Mouse (Mus musculus) hindbrain, embryonic 14.5 days (tissue): Measurements from ENCODE around the gene Adgre5. TPM values are rescaled to one million over a fixed set of nuclear protein-coding genes. Genes with fewer than 3 reads are reported as not detected.

Experiments
- ATAC-seq: fragments of 200-750 bp; cut with Nextera tagmentation; 2 replicates; pipeline ENCODE4 v1.8.0; 2017; ENCODE audit warnings: moderate number of reproducible peaks, mild to moderate bottlenecking, moderate TSS enrichment, moderate library complexity; ENCODE audit not compliant: low FRiP score
- DNase-seq: peaks from one replicate; pipeline ENCODE4 v3.0.0-alpha.2; 2015; ENCODE audit warnings: low spot score
- H3K27ac ChIP-seq: fragments of 300-500 bp; sonication (generic); 2 replicates; pipeline ENCODE4 v1.5.1; 2014; ENCODE audit warnings: mild to moderate bottlenecking, moderate library complexity
- H3K27me3 ChIP-seq: fragments of 300-500 bp; sonication (generic); 2 replicates; pipeline ENCODE4 v1.6.1; 2014; ENCODE audit warnings: mild to moderate bottlenecking, low read length, mixed read lengths; ENCODE audit not compliant: control insufficient read depth, insufficient read depth
- H3K36me3 ChIP-seq: fragments of 300-500 bp; sonication (generic); replicated peaks from 2 replicates; pipeline ENCODE4 v1.6.1; 2014; ENCODE audit not compliant: control insufficient read depth, insufficient read depth
- H3K4me1 ChIP-seq: fragments of 300-500 bp; sonication (generic); replicated peaks from 2 replicates; pipeline ENCODE4 v1.6.1; 2014; ENCODE audit warnings: antibody characterized with exemption, low read length, mixed read lengths; ENCODE audit not compliant: control insufficient read depth, insufficient read depth
- H3K4me2 ChIP-seq: fragments of 300-500 bp; sonication (generic); replicated peaks from 2 replicates; pipeline ENCODE4 v1.6.1; 2014; ENCODE audit warnings: mild to moderate bottlenecking, moderate library complexity
- H3K4me3 ChIP-seq: fragments of 300-500 bp; sonication (generic); replicated peaks from 2 replicates; pipeline ENCODE4 v1.5.1; 2014; ENCODE audit warnings: mild to moderate bottlenecking, low read length
- H3K9ac ChIP-seq: fragments of 300-500 bp; sonication (generic); 2 replicates; pipeline ENCODE4 v1.6.1; 2014
- H3K9me3 ChIP-seq: fragments of 300-500 bp; sonication (generic); 2 replicates; pipeline ENCODE4 v1.6.1; 2016; ENCODE audit warnings: low read length; ENCODE audit not compliant: control insufficient read depth
- WGBS: fragments of 180-500 bp; shearing (Covaris S2); extraction: QIAGEN DNeasy Blood & Tissue Kit; methylation state at CpG from one replicate; pipeline ENCODE4 v1.1.7; 2014; 5-methylcytosine and 5-hydroxymethylcytosine counted together
- polyA plus RNA-seq: library from polyadenylated mRNA; unstranded; fragments of >200 nt; fragmentation: Nextera tagmentation; extraction: Ambion mirVana; gene quantifications from 2 replicates; pipeline ENCODE4 v1.2.1, GENCODE M21; 2014

The Adgre5 gene
- polyA plus RNA-seq, 1 experiment from 2014 or later = 13.5 TPM

- H3K4me3 ChIP-seq = peak overlapping the region; percentile 96
- H3K4me1 ChIP-seq = peaks cover 27% of the 10 kb centered on the region
- H3K27me3 ChIP-seq = no peaks in the 10 kb centered on the region
- peak overlapping the region; percentile 93 for H3K4me2 ChIP-seq
- WGBS = 44% methylated on average over 9 of the region's 9 CpGs
- peak overlapping the region; percentile 97 for H3K9ac ChIP-seq
- H3K27ac ChIP-seq = peak overlapping the region; percentile 63
- H3K36me3 ChIP-seq = no peaks in the 10 kb centered on the region
- ATAC-seq (no peak), DNase-seq (no peak)
- H3K9me3 ChIP-seq = no peaks in the 10 kb centered on the region
These were observed 41.6 kb downstream of the Adgre5 start for GRCm38 (mm10) chr8:83699566-83699965.

DNA sequence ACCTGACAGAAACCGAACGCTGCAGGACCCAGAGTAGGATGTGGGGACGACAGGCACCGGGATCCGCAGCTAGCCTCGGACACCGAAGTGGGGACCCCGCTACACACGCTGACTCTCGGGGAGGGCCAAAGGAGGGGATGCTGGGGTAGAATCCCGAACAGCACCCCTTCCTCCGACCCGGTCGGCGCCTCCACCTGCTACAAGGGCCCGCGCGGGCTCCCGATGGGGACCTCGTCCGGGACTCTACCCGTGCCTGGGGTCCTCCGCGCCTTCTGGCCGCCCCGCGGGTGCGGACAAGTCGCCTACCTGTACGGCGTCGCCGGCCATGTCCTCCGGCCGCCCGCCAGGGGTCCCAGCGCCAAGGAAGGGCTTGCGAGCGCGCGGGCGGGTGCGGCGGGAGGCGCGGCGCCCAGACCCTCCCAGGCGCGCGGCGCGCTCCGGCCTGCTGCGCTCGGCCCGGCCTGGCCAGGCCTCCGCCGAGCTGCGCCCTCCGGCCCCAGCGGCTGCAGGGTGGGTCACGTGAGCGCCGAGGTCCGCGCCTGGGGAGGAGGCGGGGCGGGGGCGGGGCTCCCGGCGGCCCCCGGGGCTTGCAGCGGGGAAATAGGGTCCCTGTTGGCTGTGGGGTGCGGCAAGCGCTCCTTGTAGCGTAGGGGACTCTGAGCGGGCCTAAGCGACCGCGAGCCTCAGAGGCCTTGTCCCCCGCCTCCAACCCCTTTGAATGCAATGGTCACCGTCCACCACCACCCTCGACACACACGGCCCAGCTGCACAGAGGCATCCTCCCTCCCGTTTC is 42.3 kb downstream of the Adgre5 start, which contains the start of gene Pkn1:
Pkn1 (minus strand) TSS at position 519 of the 793 bp plus-strand sequence.
- Histone ChIP-seq H3K4me1 (peaks cover 27% of the 10 kb centered on the region), H3K36me3 (no peaks in the 10 kb centered on the region), H3K27ac (peak within 1 kb of the TSS; percentile 63), H3K9me3 (no peaks in the 10 kb centered on the region), H3K27me3 (no peaks in the 10 kb centered on the region), H3K9ac (peak within 1 kb of the TSS; percentile 97), H3K4me3 (peak within 1 kb of the TSS; percentile 96), H3K4me2 (peak within 1 kb of the TSS; percentile 93)
- peak; percentile 68 for DNase-seq
- ATAC-seq = peak; percentile 89
- under 1% methylated on average over 69 of the region's 85 CpGs for WGBS

DNA sequence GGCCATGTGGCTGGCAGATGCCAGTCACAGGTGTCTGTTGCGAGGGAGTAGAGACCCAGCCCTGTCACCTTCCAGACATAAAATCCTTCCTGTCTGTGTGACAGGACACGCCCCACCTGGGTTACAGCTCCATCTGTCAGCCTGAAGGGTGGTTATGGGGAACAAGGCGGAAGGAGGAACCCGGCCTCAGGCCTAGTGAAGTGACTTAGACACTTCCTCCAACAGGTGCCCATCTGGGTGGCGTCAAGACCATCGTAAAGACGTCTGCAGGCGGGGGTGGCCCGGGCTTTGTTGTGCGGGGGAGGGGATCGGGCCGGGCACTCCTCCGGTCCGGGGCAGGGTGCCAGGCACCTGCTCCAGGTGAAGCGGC is 42.9 kb downstream of the Adgre5 start:
- Histone ChIP-seq H3K9ac (peak overlapping the region; percentile 97), H3K27me3 (no peaks in the 10 kb centered on the region), H3K36me3 (no peaks in the 10 kb centered on the region), H3K4me3 (peak overlapping the region; percentile 96), H3K27ac (peak overlapping the region; percentile 63), H3K4me2 (peak overlapping the region; percentile 93), H3K4me1 (peaks cover 27% of the 10 kb centered on the region), H3K9me3 (no peaks in the 10 kb centered on the region)
- 3% methylated on average over 15 of the region's 15 CpGs for WGBS
- DNase-seq = peak; percentile 30
- ATAC-seq = peak; percentile 36

DNA sequence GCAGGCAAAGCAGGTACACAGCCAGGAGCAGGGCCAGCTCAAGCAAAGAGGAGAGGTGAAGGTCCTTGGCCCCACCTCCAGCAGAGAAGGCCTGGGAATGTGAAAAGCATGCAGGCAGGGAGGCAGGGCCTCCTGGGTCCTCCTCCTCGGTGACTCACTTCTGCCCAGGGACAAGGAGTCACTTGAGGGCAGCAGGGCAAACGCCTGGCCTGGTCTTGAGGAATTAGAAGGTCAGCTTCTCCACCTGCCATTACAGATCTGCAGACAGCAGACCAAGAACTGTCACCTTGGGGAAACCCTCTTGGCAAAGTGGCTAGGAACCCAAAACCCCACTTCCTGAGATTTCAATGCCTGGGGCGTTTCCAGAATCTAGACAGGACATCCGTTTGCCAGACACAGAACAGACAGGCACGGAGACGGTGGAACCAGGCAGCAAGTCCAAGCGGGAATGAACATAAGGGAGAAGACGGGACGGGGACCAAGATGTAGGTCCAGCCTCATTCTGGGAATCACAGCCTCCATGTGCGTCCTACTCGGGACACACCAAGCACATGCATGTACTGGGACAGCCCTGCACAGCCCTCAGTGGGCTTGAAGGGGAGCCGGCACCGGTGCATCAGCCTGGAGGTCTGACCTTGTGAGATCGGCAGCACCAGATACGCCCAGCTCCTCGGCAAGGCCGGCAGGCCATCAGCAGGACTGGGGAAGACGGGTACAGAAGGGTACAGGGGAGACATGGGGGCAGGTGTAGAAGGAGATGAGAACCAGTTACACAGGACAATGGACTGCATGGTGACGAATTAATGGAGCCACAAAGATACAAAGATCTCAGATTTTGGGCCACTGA is 43.5 kb downstream of the Adgre5 start:
- peaks cover 27% of the 10 kb centered on the region for H3K4me1 ChIP-seq
- H3K9me3 ChIP-seq = no peaks in the 10 kb centered on the region
- H3K27ac ChIP-seq = no peak overlapping the region; the same call in 1 of the 2 replicates
- peak overlapping the region; percentile 97 for H3K9ac ChIP-seq
- H3K4me3 ChIP-seq = peak overlapping the region; percentile 96
- peaks cover 1% of the 10 kb centered on the region; the same call in 1 of the 2 replicates for H3K36me3 ChIP-seq
- DNase-seq (no peak), ATAC-seq (no peak)
- 57% methylated on average over 19 of the region's 19 CpGs for WGBS
- no peaks in the 10 kb centered on the region for H3K27me3 ChIP-seq
- H3K4me2 ChIP-seq = peak overlapping the region; percentile 93

GRCm38 (mm10) chr8:83695351-83696106 is 45.6 kb downstream of the Adgre5 start:
- H3K4me2 ChIP-seq = no peak overlapping the region
- H3K4me3 ChIP-seq = no peak overlapping the region
- 88% methylated on average over 10 of the region's 17 CpGs for WGBS
- H3K9ac ChIP-seq = no peak overlapping the region
- no peak overlapping the region for H3K27ac ChIP-seq
- H3K9me3 ChIP-seq = no peaks in the 10 kb centered on the region
- H3K27me3 ChIP-seq = no peaks in the 10 kb centered on the region
- peaks cover 27% of the 10 kb centered on the region for H3K4me1 ChIP-seq
- H3K36me3 ChIP-seq = peaks cover 22% of the 10 kb centered on the region
- ATAC-seq (no peak), DNase-seq (no peak)

- Histone ChIP-seq H3K27me3 (no peaks in the 10 kb centered on the region), H3K9ac (no peak overlapping the region), H3K4me3 (no peak overlapping the region), H3K4me2 (no peak overlapping the region), H3K4me1 (peaks cover 19% of the 10 kb centered on the region), H3K27ac (no peak overlapping the region), H3K9me3 (no peaks in the 10 kb centered on the region), H3K36me3 (peaks cover 30% of the 10 kb centered on the region)
- WGBS = 86% methylated on average over 11 of the region's 11 CpGs
- ATAC-seq (no peak), DNase-seq (no peak)
These were observed 46.6 kb downstream of the Adgre5 start for GRCm38 (mm10) chr8:83694369-83695160.

DNA sequence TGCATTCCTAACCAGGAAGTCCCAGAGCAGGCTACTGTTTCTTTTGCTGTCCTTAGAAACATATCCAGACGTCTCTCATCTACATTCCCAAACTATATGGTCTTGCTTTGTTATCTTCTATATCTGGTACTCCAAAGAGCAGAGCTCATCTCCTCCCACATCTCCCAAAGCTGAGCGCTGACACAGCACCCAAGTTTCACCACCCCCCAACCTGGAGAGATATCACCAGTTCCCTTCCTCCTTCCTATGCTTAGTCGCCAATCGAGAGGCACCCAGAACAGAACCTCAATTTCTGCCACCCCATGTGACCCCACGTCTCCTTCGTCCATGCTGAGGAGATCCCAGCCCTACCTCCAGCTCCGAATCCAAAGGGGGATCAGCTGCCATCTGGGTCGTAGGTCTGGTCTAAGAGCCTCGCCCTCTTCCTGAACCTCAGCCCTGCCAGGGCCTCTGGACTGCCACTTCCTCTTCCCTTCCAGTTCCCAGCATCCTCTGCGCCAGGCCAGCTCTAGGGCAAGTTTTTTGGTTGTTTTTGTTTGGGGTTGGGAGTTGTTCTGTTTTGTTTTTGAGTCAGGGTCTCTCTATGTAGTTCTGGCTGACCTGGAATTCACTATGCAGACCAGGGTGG is 47.4 kb downstream of the Adgre5 start:
- no peaks in the 10 kb centered on the region for H3K9me3 ChIP-seq
- H3K27me3 ChIP-seq = no peaks in the 10 kb centered on the region
- no peak for ATAC-seq
- DNase-seq = no peak
- no peak overlapping the region for H3K4me2 ChIP-seq
- peaks cover 16% of the 10 kb centered on the region for H3K4me1 ChIP-seq
- 86% methylated on average over 10 of the region's 10 CpGs for WGBS
- peaks cover 35% of the 10 kb centered on the region for H3K36me3 ChIP-seq
- H3K4me3 ChIP-seq = no peak overlapping the region
- no peak overlapping the region for H3K27ac ChIP-seq
- H3K9ac ChIP-seq = no peak overlapping the region

GRCm38 (mm10) chr8:83689264-83689663 is 51.9 kb downstream of the Adgre5 start:
- no peaks in the 10 kb centered on the region for H3K27me3 ChIP-seq
- DNase-seq (no peak), ATAC-seq (no peak)
- 91% methylated on average over 6 of the region's 6 CpGs for WGBS
- peaks cover 56% of the 10 kb centered on the region for H3K36me3 ChIP-seq
- no peak overlapping the region for H3K4me2 ChIP-seq
- no peaks in the 10 kb centered on the region for H3K9me3 ChIP-seq
- H3K9ac ChIP-seq = no peak overlapping the region
- H3K4me3 ChIP-seq = no peak overlapping the region
- H3K27ac ChIP-seq = no peak overlapping the region
- H3K4me1 ChIP-seq = no peaks in the 10 kb centered on the region
